Mouse (Mus musculus) cerebellum, adult 2 months (tissue): ENCODE results near the gene Glo1.

Experiments used
- CTCF ChIP-seq: fragments of 200-500 bp; IDR thresholded peaks from 2 replicates; pipeline ENCODE4 v1.5.1; 2011; ENCODE audit warnings: low read depth, mild to moderate bottlenecking, control low read depth, low read length, moderate library complexity, borderline replicate concordance; ENCODE audit not compliant: insufficient read depth
- POLR2A ChIP-seq: fragments of 200-500 bp; IDR thresholded peaks from 2 replicates; pipeline ENCODE4 v1.6.1; 2011; ENCODE audit warnings: low read length, control low read depth, borderline replicate concordance; ENCODE audit not compliant: insufficient read depth

DNA sequence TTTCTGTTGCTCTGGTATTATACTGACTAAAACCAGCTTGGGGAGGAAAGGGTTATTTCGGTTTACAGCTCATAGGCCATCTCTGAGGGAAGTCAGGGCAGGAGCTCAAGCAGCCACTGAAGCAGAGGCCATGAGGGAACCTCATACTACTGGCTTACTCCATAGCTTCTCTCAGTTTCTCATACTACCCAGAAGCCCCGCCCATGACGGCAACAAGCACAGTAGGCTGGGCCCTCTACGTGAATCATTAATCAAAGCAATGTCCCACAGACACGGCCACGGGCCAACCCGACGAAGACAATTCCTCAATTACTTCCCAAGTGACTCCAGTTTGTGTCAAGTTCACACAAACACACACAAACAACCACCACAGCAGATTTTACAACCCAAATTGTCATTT is 56.5 kb downstream of the Glo1 start:
- TF ChIP-seq CTCF (no peak), POLR2A (no peak)
